Mouse (Mus musculus) right cerebral cortex, postnatal 4 days (tissue): ENCODE measurements around the gene Rdx.
"Not testable (repeated sequence)": the region's sequence is repeated elsewhere in the genome, so short reads cannot be mapped to it uniquely, and the experiment has no call there.

Experiments used
- DNase-seq: peaks from one replicate; pipeline ENCODE4 v3.0.0-alpha.2; 2022

Rdx gene

DNA sequence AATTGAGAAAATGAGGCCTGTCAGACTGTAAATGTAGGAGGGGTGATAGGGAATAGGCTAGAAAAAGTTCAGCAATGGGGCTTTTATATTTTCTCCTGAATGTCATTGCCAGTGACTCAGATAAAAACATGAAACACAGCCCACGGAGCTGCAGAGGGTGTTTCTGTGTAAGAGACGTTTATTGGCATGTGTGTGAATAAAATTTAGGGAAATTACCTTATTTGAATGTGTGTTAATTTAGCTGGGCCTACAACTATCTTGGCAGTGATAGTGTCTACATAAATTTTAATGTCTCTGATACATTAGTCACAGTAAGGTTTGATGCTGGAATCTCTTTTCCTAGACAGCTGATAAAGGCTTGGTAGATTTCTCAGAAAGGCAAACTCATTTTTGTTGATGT lies 12.8 kb downstream of the Rdx start:
- DNase-seq, result no peak

DNA sequence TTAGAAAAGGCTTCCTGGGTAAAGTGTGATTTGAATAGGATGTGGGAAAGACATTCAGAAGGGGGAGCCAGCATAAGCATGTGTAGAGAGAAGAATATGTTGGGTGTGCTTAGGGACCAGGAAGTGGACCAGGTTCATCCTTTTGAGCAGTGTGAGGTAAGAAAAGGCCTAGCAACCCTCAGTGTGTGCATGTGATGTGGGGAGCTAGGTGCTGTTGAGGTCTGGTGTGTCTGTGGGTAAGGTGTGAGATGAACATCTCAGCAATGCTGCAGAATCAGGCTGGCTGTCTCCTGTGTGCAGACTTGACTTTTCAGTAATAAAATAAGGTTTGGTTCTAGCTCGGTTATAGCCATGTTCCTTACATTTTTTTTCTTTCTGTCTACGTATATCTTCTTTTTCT lies 23.1 kb downstream of the Rdx start:
- DNase-seq, result no peak

GRCm38 (mm10) chr9:52071352-52071751 lies 24.4 kb downstream of the Rdx start:
- not testable (repeated sequence) for DNase-seq

DNA sequence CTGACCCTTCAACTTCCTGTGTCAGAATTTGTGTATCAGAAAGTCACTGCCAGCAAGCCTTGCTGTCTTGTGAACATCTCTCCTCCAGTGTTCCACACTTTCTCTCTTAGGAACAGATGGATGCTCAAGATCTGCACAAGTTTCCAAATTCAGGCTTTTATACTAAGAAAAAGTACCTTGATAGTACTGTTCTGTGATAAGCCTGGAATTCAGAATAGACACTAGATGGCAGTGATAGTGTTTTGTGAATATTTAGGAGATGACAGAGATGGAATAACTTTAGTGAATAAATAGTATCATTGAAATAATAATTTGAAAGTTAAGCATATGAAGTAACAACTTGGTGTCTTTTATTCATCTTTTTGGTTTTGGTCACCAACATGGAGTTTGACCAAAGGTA lies 25.2 kb downstream of the Rdx start:
- DNase-seq, result no peak

DNA sequence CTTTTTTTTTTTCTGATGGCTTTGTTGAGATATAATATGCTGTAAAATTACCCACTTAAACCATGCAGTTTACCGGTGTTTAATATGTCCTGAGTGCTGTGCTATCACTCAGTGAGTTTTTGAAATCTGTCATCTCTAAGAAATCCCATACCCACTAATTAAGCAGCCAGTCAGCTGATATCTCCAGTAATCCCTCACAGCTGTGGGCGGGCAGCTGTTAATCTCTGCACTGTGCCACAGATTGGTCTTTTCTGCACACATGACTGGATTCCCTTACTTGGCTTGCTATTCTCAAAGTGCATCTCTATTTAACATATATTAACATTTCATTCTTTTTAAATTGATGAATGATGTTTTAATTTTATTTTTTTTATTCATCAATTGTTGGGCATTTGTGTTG lies 29.1 kb downstream of the Rdx start:
- no peak for DNase-seq

DNA sequence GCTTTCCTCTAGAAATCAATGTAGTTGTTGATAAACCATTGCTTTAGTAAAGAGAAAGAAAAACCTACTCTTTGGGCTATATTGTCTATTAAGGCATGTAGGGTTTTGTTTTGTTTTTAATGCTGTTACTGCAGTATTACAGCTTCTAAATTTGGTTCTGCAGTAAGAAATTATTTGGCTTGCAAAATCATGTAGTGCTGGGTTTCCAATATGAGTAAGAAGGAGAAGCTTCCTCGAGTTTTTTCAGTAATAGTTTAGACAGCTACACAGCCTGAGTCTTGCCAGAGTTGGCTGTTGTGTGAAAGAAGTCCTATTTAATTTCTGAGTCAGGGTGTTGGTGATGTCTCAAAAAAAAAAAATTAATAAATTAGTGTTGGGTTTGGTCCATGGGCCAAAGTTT lies 30.7 kb downstream of the Rdx start:
- DNase-seq, result no peak

GRCm38 (mm10) chr9:52081979-52082378 lies 35.0 kb downstream of the Rdx start:
- DNase-seq, result no peak

DNA sequence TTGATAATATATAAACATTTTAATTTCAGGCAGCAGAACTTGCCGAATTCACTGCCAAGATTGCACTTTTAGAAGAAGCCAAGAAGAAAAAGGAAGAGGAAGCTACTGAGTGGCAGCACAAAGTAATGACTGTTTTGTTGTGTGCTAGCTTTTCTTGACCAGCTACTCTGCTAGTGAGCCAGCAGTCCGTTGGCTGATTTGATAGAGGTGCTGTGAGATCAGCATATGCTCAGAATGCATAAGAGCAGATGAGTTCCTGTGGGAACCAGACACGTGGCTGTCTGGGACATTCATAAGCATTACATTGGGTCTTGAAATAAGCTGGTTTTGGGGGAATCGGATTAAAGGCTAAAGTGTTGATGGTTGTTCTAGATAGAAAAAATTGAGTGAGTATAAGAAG lies 35.4 kb downstream of the Rdx start:
- no peak for DNase-seq

- DNase-seq, result no peak
Observed at GRCm38 (mm10) chr9:52091752-52092151, 44.8 kb downstream of the Rdx start.

- DNase-seq, result no peak
Observed at GRCm38 (mm10) chr9:52092311-52092710, 45.3 kb downstream of the Rdx start.

DNA sequence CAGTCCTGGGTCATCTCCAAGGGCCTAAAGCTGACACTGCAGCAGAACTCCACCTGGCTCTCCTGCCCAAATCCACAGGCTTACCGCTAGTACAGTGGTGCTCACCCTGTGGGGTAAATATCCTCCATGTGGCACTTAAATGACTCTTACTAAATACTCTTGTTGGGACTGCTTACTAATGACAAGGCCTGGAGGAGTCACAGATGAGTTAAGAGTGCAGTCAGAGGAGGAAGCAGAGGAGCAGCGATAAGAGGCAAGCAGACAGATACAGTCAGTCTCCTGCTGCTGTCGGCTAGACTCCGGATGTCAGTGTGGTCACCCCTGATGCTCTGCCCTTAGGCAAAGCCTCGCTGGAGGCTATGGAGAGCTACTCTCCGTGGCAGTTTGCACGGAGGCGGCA lies 46.1 kb downstream of the Rdx start:
- DNase-seq, result no peak

GRCm38 (mm10) chr9:52094016-52094415 lies 47.0 kb downstream of the Rdx start:
- DNase-seq, result no peak

DNA sequence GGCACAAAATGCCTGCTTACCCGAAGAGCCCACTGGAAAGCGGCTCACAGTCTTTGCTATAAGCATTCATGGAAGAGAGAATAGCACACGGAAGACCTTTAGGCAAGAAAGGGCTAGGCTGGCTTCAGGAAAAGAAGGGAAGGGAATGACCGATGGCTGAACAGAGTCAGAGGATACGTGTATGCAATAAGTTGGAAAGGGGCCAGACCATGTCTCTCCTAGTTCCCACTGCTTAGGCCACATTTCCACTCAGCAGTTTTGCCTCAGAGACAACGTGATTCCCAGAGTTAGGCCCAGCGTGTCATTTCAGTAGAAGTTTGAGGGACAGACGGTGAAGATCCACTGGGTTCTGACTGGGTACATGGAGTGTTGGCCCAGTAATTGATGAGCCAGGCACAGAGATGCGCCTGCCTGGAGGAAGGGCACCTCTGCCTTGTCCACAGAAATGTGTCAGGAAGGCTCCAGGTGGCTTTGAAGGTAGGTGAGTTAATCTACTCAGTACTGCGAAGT lies 47.6 kb downstream of the Rdx start:
- DNase-seq, result no peak

DNA sequence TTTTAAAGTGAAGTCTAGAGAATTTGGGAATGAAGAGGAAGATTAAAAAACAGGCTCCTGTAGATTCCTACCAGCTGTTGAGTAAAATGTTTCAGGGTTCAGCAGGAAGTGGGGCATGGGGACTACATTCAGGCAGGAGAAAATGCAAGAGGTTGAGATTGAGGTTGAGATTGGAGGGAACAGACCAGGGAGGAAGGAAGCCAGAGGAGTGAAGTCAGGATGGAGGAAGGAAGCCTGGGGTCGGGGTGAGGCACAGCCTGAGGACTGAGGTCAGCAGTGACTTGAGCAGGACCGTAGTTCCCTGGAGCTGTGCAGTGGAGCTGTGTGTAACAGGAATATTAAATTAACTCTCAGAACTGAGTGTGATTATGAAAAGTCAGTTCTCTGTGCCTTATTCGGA lies 48.7 kb downstream of the Rdx start:
- DNase-seq, result no peak

DNA sequence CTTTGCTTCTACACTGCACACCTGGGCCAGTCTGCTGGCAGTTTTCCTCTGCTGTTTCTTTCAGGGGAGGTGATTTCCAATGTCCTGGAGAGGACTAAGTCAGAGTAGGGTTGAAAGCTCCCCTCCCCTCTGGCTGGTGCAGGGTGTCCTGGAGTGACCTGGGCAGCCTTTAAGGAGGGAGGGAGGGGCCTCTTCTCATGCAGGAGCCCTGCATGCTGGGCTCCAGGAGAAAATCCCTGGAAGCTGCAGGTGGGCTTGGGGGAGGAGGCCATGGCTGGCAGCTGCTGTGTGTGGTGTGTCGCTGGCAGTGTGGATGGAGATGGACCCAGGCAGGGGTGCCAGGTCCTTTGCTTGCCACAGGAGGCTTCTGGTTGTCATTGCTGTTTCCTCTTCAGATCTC lies 50.4 kb downstream of the Rdx start:
- DNase-seq, result no peak

- DNase-seq, result peak; percentile 80
Observed at GRCm38 (mm10) chr9:52098600-52098999, 51.6 kb downstream of the Rdx start.

DNA sequence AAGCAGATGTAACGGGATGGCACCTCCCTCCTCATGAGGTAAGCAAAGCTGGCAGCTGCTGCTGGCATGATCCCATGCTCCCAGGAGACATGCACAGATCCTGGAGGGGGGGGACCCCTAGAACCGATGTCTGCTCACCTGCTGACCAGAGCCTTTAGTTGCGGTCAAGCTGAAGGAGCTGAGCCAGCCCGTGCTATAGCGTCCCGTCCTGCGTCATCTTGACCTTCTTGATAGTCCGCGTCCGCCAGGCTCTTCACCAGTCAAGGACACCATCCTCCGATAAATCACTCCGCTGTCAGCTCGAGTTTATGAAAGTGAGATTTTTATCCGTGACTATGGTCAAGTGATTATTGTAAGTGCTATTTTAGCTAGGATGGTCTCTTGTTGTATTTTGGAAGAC lies 53.5 kb downstream of the Rdx start:
- no peak for DNase-seq

DNA sequence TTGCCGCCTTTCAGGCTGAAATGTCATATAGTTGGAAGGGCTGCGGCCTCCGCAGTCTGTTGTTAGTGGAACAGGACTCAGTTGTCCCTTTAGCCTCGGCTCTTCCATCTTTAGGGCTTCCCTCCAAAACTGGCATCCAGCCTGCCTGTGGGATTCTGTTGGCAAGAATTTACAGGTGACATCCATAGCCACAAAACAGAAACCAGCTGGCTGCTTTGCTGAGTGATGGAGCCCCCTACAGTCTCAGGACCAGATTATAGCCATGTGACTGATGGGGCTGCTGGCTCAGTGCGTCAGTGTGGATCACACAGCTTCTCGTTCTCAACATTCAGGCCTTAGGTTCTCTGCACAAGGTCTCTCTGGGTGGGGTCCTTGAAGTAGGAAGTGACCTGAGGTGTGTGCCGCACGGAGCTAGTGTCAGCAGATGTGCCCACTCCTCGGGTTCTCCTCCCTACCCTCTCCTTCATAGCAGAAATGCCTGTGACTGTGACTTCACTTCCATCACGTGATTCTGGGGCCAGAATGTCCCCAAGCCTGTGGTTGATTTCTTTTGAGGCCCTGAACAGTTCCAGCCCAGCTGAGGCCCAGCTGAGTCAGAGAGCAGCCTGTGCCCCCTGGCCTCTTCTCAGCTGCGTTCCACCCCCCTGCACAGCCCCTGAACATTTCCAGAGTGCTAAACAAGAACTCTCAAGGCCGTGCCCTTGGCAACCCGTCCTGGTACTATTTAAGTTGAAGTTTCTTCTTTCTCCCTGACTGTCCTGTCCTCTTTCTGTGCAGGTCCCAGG lies 55.3 kb downstream of the Rdx start:
- no peak for DNase-seq

DNA sequence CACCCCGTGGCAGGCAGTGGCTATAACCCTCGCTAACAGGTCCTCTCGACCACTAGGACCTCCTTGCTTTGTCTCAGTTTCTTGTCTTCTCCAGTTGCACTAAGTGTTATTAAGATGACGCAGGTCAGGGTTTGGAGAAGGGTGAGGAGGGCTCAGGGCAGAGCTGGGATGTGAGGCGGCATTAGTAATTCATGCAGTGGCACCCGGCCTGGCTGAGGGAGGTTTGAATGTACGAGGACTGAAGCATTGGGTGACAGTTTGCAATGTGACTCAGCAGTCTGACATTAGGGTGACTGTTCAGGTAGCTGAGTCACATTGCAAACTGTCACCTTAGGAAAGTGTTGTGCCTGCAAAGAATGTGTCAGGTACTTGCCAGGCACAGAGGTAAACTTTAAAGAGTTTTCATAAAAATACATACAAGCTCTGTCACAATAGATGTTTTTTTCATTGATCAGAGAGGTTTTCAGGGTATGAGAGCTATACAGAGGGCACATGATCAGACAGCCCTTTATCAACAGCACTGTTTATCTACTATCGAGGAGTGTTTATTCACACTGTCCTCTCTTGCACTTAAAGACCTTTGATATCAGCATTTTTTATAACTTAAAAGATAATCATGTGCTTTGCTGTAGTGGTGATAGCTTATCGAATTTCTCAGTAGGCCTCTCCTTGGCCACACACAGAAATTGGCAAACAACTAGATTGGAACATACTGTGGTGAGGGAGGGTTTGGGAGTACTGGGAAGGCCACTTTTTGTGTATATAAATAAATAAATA lies 56.7 kb downstream of the Rdx start:
- no peak for DNase-seq

DNA sequence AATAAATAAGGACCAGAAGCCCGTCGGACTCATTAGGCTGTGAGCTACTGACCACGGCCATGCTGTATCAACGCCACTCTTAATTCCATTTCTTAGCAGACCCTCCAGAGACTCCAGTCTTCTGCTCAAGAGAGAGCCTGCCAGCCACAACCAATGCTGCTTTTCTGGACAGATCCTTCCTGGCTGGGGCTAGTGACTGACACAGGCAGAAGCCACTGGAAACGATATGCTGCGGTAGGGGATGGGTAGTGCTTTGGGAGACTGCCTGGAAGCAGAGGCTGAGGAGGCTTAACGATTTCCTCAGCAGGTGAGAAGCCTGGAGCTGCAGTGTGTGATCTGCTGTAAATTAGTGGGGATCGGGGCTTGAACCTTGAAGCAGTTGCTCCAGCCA lies 57.2 kb downstream of the Rdx start:
- no peak for DNase-seq

GRCm38 (mm10) chr9:52105423-52105822 lies 58.5 kb downstream of the Rdx start:
- no peak for DNase-seq

GRCm38 (mm10) chr9:52107161-52107560 lies 60.2 kb downstream of the Rdx start:
- no peak for DNase-seq

GRCm38 (mm10) chr9:52110738-52111137 lies 63.8 kb downstream of the Rdx start:
- no peak for DNase-seq

DNA sequence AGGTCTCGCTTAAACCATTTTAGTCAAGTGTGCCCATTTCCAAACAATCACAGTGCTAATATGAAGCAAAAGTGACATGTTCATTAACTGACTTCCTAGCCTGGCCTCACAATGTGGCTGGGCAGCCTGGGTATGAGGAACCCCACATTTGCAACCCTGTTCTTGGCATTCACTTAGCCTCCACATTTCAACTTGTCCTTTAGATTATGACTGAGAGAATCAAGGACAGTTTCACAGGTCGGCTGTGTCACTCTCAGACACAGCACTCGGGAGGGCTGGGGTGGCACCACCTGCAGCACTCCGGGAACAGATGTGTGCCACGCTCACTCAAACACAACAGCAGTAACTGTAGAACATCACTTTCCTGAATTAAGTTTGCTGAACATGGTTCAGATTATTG lies 66.1 kb downstream of the Rdx start:
- DNase-seq, result no peak
